Mouse (Mus musculus): Measurements from ENCODE around the gene Cdh24. TPM values are rescaled to one million over a fixed set of nuclear protein-coding genes. Genes with fewer than 3 reads are reported as not detected.
A peak's percentile ranks its signal among the peaks of the same experiment; 100 is the strongest.

Gene Cdh24
- polyA plus RNA-seq, 1 experiment from 2014 or later: 10.3 TPM

DNA sequence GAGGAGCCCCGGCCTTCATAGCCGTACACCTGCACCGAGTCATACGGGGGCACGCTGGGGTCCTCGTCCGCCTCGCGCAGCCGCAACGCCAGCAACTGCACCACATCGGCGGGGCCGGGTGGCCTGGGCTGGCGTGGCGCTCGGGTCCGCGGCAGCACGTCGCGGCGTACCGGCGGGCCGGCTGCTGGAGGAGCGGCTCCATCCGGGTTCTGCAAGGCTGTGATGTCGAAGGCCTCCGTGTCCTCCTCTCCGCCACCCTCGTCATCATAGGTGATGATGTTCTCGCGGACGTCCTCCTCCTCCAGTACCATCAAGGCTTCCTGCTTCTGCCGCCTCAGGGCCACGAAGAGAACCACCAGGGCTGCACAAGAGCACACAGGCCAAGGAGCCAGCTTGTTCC lies 8.9 kb downstream of the Cdh24 start:
- ATAC-seq: no peak
- H3K9ac ChIP-seq (ENCODE audit: low read depth, low read length): no peak overlapping the region
- no peak overlapping the region for H3K4me2 ChIP-seq (ENCODE audit: low read length)
- H3K27me3 ChIP-seq (replicated peaks; ENCODE audit: control insufficient read depth, insufficient read depth, low read length): no peaks in the 10 kb centered on the region
- 97% methylated on average over 33 of the region's 37 CpGs for WGBS
- no peaks in the 10 kb centered on the region for H3K4me1 ChIP-seq (ENCODE audit: control insufficient read depth, insufficient read depth, low read depth, low read length)
- H3K27ac ChIP-seq (ENCODE audit: low read depth, low read length): no peak overlapping the region
- peaks cover 26% of the 10 kb centered on the region for H3K36me3 ChIP-seq (ENCODE audit: control insufficient read depth, insufficient read depth, low read length)
- H3K4me3 ChIP-seq (ENCODE audit: low read length): no peak overlapping the region
- H3K9me3 ChIP-seq (ENCODE audit: control insufficient read depth, low read length): no peaks in the 10 kb centered on the region

DNA sequence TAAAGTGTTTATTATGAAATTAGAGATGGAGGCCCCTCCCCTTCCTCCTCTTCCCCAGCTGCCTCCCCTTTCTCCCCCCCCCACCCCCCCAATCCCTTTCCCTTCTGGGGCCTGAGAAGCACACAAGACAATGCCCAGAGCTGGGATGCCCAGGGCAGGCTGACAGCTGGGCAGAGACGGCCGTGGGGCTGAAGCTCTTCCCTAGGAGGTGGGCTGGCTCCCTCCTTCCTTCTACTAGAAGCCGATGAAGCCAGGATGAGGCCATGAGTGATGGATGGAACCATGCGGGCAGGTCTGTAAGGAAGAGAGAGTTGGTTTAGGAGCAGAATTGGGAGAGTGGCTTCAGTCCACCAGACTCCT lies 9.9 kb downstream of the Cdh24 start:
- Histone ChIP-seq H3K36me3 (ENCODE audit: control insufficient read depth, insufficient read depth, low read length) (peaks cover 17% of the 10 kb centered on the region), H3K27ac (ENCODE audit: low read depth, low read length) (no peak overlapping the region; the same call in 1 of the 2 replicates), H3K9ac (ENCODE audit: low read depth, low read length) (no peak overlapping the region), H3K4me3 (ENCODE audit: low read length) (no peak overlapping the region), H3K9me3 (ENCODE audit: control insufficient read depth, low read length) (no peaks in the 10 kb centered on the region), H3K4me1 (ENCODE audit: control insufficient read depth, insufficient read depth, low read depth, low read length) (no peaks in the 10 kb centered on the region), H3K4me2 (ENCODE audit: low read length) (no peak overlapping the region), H3K27me3 (replicated peaks; ENCODE audit: control insufficient read depth, insufficient read depth, low read length) (no peaks in the 10 kb centered on the region)
- WGBS: 47% methylated on average over 4 of the region's 4 CpGs
- 0 out of 2 replicates have a peak, but pooled peaks have one; percentile 10 for ATAC-seq

DNA sequence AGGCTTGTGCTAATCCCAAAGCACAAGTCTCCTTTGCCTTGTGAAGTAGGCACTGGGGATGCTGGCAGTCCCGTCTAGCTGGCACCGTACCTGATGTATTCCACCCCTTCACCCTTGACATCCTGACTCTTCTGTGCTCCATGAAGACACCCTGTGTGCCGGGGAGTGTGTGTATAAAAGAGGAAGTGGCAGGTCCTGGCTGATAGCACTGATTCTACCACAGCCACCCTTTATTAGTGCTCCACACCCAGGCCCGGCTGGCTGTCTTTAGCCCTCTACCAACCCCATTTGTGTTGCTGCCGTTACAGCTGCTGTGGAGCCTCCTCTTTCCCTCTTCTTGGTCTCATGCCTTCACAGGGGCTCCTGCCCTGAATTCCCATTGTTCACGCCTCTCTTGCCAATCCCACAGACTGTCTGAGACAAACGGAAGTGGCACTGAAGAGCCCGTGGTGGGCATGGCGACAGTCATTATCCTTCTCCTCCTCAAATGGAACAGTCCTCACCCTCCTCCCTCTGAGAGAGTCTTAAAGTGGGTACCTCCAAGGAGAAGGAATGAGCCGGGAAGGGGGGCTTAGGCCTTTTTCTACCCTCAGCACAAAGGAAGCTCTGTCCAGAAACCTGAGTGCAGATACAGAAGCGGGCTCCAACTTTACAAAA lies 10.5 kb downstream of the Cdh24 start:
- peak; percentile 58 for ATAC-seq
- H3K27ac ChIP-seq (ENCODE audit: low read depth, low read length): no peak overlapping the region; the same call in 1 of the 2 replicates
- peaks cover 12% of the 10 kb centered on the region for H3K36me3 ChIP-seq (ENCODE audit: control insufficient read depth, insufficient read depth, low read length)

DNA sequence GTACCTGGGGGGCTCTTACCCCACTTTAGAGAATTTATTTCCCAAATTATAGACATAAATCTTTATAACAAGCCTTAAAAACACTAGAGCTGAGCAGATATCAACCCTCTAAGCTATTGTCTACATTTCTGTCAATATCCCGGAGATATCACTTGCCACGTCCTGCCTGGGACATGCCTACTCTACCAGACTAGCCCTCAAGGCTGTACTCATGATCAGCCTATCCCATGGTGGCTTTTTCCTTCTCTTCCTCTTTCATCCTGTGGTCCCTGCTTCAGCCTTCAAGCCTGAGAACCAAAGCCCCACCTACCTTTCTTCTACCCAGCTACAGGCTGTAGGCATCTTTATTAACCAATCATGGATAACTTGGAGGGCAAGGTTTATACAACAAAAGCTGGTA lies 11.4 kb downstream of the Cdh24 start:
- Histone ChIP-seq H3K27ac (ENCODE audit: low read depth, low read length) (no peak overlapping the region), H3K9me3 (ENCODE audit: control insufficient read depth, low read length) (no peaks in the 10 kb centered on the region), H3K27me3 (replicated peaks; ENCODE audit: control insufficient read depth, insufficient read depth, low read length) (no peaks in the 10 kb centered on the region), H3K9ac (ENCODE audit: low read depth, low read length) (no peak overlapping the region), H3K4me3 (ENCODE audit: low read length) (no peak overlapping the region), H3K4me1 (ENCODE audit: control insufficient read depth, insufficient read depth, low read depth, low read length) (no peaks in the 10 kb centered on the region), H3K4me2 (ENCODE audit: low read length) (no peak overlapping the region), H3K36me3 (ENCODE audit: control insufficient read depth, insufficient read depth, low read length) (peaks cover 11% of the 10 kb centered on the region)
- 92% methylated on average over 2 of the region's 2 CpGs for WGBS
- ATAC-seq: no peak

More for the DNA sequence above, 10.5 kb downstream of the Cdh24 start:
- no peaks in the 10 kb centered on the region for H3K27me3 ChIP-seq (replicated peaks; ENCODE audit: control insufficient read depth, insufficient read depth, low read length)
- no peak overlapping the region for H3K4me2 ChIP-seq (ENCODE audit: low read length)
- H3K4me1 ChIP-seq (ENCODE audit: control insufficient read depth, insufficient read depth, low read depth, low read length): no peaks in the 10 kb centered on the region
- H3K9me3 ChIP-seq (ENCODE audit: control insufficient read depth, low read length): no peaks in the 10 kb centered on the region
- no peak overlapping the region for H3K9ac ChIP-seq (ENCODE audit: low read depth, low read length)
- no peak overlapping the region for H3K4me3 ChIP-seq (ENCODE audit: low read length)
- WGBS: 70% methylated on average over 11 of the region's 11 CpGs

DNA sequence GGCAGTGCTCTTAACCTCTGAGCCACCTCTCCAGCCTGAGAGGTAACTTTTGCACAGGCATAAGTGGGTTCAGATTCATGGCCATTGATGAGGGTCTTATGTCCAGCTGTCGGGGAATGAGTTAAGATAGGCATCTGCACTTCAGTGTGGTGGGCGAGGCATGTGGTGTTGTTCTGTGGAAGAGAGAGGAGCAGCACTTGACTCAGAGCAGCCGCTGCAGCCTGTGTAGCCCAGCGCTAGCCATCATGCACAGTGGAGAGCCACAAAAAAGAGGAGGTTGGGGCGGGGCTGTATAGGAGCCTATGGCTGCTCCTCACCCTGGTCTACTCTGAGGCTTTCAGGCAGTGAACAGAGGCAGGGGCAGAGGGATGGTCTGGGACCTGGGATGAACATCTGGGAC lies 13.1 kb downstream of the Cdh24 start:
- H3K4me2 ChIP-seq (ENCODE audit: low read length): no peak overlapping the region
- H3K36me3 ChIP-seq (ENCODE audit: control insufficient read depth, insufficient read depth, low read length): peaks cover 10% of the 10 kb centered on the region
- WGBS: 75% methylated on average over 5 of the region's 5 CpGs
- no peak overlapping the region for H3K27ac ChIP-seq (ENCODE audit: low read depth, low read length)
- no peak for ATAC-seq
- no peaks in the 10 kb centered on the region for H3K9me3 ChIP-seq (ENCODE audit: control insufficient read depth, low read length)
- no peaks in the 10 kb centered on the region for H3K27me3 ChIP-seq (replicated peaks; ENCODE audit: control insufficient read depth, insufficient read depth, low read length)
- H3K9ac ChIP-seq (ENCODE audit: low read depth, low read length): no peak overlapping the region
- no peaks in the 10 kb centered on the region for H3K4me1 ChIP-seq (ENCODE audit: control insufficient read depth, insufficient read depth, low read depth, low read length)
- H3K4me3 ChIP-seq (ENCODE audit: low read length): no peak overlapping the region

DNA sequence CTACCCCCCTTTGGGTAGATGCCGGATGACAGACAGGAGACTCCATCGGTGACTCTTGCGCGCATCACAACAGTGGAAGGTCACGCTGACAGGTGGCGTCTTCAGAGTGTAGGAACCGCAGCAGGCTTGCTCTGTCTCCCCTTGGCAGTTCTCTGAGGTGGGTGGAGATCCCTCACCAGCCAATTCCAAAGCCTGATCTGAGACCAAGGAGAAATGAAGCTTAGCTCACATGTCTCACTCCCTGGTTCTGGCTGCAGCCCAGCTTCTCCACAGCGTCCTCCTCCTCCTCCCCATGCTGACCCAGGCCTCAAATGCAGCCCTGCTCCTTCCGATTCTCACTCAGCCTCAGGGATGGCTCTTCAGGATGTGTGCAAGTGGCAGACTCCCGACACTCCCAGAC lies 16.2 kb downstream of the Cdh24 start:
- H3K27ac ChIP-seq (ENCODE audit: low read depth, low read length): no peak overlapping the region
- ATAC-seq: peak; percentile 19; the same call in 1 of the 2 replicates
- H3K4me2 ChIP-seq (ENCODE audit: low read length): no peak overlapping the region
- H3K4me1 ChIP-seq (ENCODE audit: control insufficient read depth, insufficient read depth, low read depth, low read length): no peaks in the 10 kb centered on the region
- H3K27me3 ChIP-seq (replicated peaks; ENCODE audit: control insufficient read depth, insufficient read depth, low read length): no peaks in the 10 kb centered on the region
- H3K9ac ChIP-seq (ENCODE audit: low read depth, low read length): no peak overlapping the region
- no peak overlapping the region for H3K4me3 ChIP-seq (ENCODE audit: low read length)
- no peaks in the 10 kb centered on the region for H3K9me3 ChIP-seq (ENCODE audit: control insufficient read depth, low read length)
- 68% methylated on average over 10 of the region's 10 CpGs for WGBS
- H3K36me3 ChIP-seq (ENCODE audit: control insufficient read depth, insufficient read depth, low read length): no peaks in the 10 kb centered on the region

DNA sequence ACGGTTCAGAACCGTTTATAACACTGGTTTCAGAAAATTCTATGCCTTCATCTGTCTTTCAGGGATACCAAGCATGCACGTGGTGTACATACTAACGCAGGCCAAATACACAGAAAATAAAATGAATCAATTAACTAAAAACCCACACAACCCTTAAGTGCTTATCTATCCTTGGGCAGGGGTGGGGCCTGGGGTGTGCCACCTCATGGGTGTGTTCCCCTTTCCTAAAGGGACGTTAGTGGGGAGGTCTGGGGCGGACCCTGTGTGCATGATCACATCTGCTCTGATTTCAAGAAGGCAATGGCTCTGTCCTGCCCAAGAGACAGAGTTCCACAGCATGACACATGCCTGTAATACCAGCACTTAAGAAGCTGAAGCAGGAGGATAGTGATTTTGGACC lies 17.8 kb downstream of the Cdh24 start:
- Histone ChIP-seq H3K27ac (ENCODE audit: low read depth, low read length) (no peak overlapping the region), H3K36me3 (ENCODE audit: control insufficient read depth, insufficient read depth, low read length) (no peaks in the 10 kb centered on the region), H3K4me3 (ENCODE audit: low read length) (no peak overlapping the region), H3K9me3 (ENCODE audit: control insufficient read depth, low read length) (no peaks in the 10 kb centered on the region), H3K4me1 (ENCODE audit: control insufficient read depth, insufficient read depth, low read depth, low read length) (no peaks in the 10 kb centered on the region), H3K27me3 (replicated peaks; ENCODE audit: control insufficient read depth, insufficient read depth, low read length) (no peaks in the 10 kb centered on the region), H3K4me2 (ENCODE audit: low read length) (no peak overlapping the region), H3K9ac (ENCODE audit: low read depth, low read length) (no peak overlapping the region)
- no peak for ATAC-seq
- 89% methylated on average over 6 of the region's 6 CpGs for WGBS

DNA sequence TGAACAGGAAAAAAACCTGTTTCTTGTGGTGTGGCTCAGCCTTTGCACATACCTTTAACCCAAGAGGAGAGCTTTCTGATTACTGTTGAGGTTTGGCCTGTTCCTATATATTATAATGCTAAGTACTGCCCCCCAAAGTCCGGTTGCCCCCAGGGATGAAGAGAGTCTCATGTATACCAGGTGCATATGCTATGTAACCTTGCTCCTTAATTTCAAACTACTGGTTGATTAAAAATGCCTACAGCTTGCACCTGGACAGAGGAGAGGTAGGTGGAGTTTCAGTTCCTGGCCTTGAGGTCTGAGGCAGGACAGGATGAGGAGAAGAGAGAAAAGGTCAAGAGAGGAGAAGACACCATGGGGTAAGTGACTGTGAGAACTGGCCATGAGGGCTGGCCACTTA lies 20.0 kb downstream of the Cdh24 start, which contains the start of gene Psmb11:
Gene Psmb11 (plus strand): TSS at position 301 of the 400 bp plus-strand sequence.
- Histone ChIP-seq H3K9ac (ENCODE audit: low read depth, low read length) (no peak within 1 kb of the TSS), H3K27me3 (replicated peaks; ENCODE audit: control insufficient read depth, insufficient read depth, low read length) (no peaks in the 10 kb centered on the region), H3K27ac (ENCODE audit: low read depth, low read length) (no peak within 1 kb of the TSS), H3K4me1 (ENCODE audit: control insufficient read depth, insufficient read depth, low read depth, low read length) (peaks cover 9% of the 10 kb centered on the region), H3K9me3 (ENCODE audit: control insufficient read depth, low read length) (no peaks in the 10 kb centered on the region), H3K4me3 (ENCODE audit: low read length) (no peak within 1 kb of the TSS), H3K36me3 (ENCODE audit: control insufficient read depth, insufficient read depth, low read length) (no peaks in the 10 kb centered on the region), H3K4me2 (ENCODE audit: low read length) (no peak within 1 kb of the TSS)
- ATAC-seq: no peak
- WGBS: 90% methylated on average over 1 of the region's 1 CpGs

DNA sequence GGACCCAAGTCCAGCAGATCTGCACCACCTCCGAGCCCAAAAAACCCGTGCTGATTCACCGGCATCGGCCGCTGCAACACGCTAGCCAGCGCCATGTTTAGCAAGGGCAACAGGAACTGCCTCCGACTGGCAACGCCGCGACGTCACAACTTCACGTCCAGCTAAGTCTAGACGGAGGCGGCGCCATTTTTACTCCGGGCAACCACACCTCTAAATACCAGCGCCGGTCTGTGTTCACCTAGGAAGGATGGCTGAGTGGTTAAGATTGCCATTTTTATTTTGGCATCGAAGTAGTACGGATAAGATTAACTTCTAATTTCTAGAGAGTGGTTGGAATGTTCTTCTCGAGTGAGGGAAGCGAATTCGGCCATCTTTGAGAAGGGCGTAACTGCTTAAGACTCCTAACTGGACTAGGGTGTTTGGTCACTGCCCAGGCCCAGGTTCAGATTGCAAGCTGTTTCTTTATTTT lies 23.2 kb downstream of the Cdh24 start, which contains the start of gene Psmb5:
Gene Psmb5 (minus strand): TSS at position 126 of the 469 bp plus-strand sequence.
- Histone ChIP-seq H3K36me3 (ENCODE audit: control insufficient read depth, insufficient read depth, low read length) (peaks cover 11% of the 10 kb centered on the region), H3K27ac (ENCODE audit: low read depth, low read length) (peak within 1 kb of the TSS; percentile 73), H3K4me2 (ENCODE audit: low read length) (peak within 1 kb of the TSS; percentile 77), H3K4me3 (ENCODE audit: low read length) (peak within 1 kb of the TSS; percentile 56), H3K27me3 (replicated peaks; ENCODE audit: control insufficient read depth, insufficient read depth, low read length) (no peaks in the 10 kb centered on the region), H3K9me3 (ENCODE audit: control insufficient read depth, low read length) (no peaks in the 10 kb centered on the region), H3K9ac (ENCODE audit: low read depth, low read length) (peak within 1 kb of the TSS; percentile 70), H3K4me1 (ENCODE audit: control insufficient read depth, insufficient read depth, low read depth, low read length) (peaks cover 11% of the 10 kb centered on the region)
- ATAC-seq: peak; percentile 90
- 0% methylated on average over 22 of the region's 25 CpGs for WGBS

All from hindbrain, embryonic 16.5 days (tissue).